ENCODE assay signal across 15 mouse cellular contexts in genomic region chr8:94950458-94950857, GRCm38 (mm10). TPM values are rescaled to one million over a fixed set of nuclear protein-coding genes. Genes with fewer than 3 reads are reported as not detected.
A peak's percentile ranks its signal among the peaks of the same experiment; 100 is the strongest.
DNase-seq lines count a peak whose midpoint lies in the region; ATAC-seq and TF ChIP-seq lines count a peak whose summit lies in the region.
"Had no signal": no experiment of that assay in that cellular context is flagged by ENCODE, and none has a peak within 500 bp of the region (broad histone marks: within the 10 kb centered on the region; RNA-seq: fewer than 3 reads in every experiment).

No protein-coding gene starts in this region.

- H3K9ac ChIP-seq in limb, embryonic 13.5 days: no peak overlapping the region
- no peak overlapping the region for H3K9ac ChIP-seq in hindbrain, embryonic 12.5 days
- no peak overlapping the region for H3K9ac ChIP-seq in hindbrain, embryonic 16.5 days (ENCODE audit: low read depth, low read length)
- H3K9ac ChIP-seq in midbrain, postnatal 0 days (replicated peaks; ENCODE audit: low read length, poor library complexity, severe bottlenecking): 0 out of 2 replicates have a peak overlapping the region, but pooled peaks have one; percentile 24
- H3K9ac ChIP-seq: heart, embryonic 12.5 days; hindbrain, embryonic 15.5 days; liver, postnatal 0 days had no signal

- TF ChIP-seq CTCF in midbrain, postnatal 0 days (IDR thresholded peaks at IDR 0.05): no peak

- H3K36me3 ChIP-seq in limb, embryonic 13.5 days: no peaks in the 10 kb centered on the region
- H3K36me3 ChIP-seq in limb, embryonic 10.5 days: no peaks in the 10 kb centered on the region
- no peaks in the 10 kb centered on the region for H3K36me3 ChIP-seq in hindbrain, embryonic 12.5 days
- no peaks in the 10 kb centered on the region for H3K36me3 ChIP-seq in hindbrain, embryonic 16.5 days (ENCODE audit: control insufficient read depth, insufficient read depth, low read length)
- H3K36me3 ChIP-seq in midbrain, postnatal 0 days (ENCODE audit: insufficient read depth, low read length): no peaks in the 10 kb centered on the region
- H3K36me3 ChIP-seq: heart, embryonic 12.5 days; hindbrain, embryonic 15.5 days had no signal

- peaks cover 5% of the 10 kb centered on the region; the same call in 1 of the 2 replicates for H3K4me1 ChIP-seq in limb, embryonic 13.5 days
- 0 out of 2 replicates have a peak, but pooled peaks cover 2% of the 10 kb centered on the region for H3K4me1 ChIP-seq in limb, embryonic 10.5 days
- 0 out of 2 replicates have a peak, but pooled peaks cover 5% of the 10 kb centered on the region for H3K4me1 ChIP-seq in hindbrain, embryonic 12.5 days
- H3K4me1 ChIP-seq in hindbrain, embryonic 16.5 days (ENCODE audit: control insufficient read depth, insufficient read depth, low read depth, low read length): no peaks in the 10 kb centered on the region
- H3K4me1 ChIP-seq in midbrain, postnatal 0 days (ENCODE audit: insufficient read depth, low read length): no peaks in the 10 kb centered on the region

- no peak overlapping the region for H3K4me3 ChIP-seq in limb, embryonic 13.5 days
- H3K4me3 ChIP-seq in limb, embryonic 10.5 days: no peak overlapping the region
- H3K4me3 ChIP-seq in hindbrain, embryonic 12.5 days: no peak overlapping the region
- H3K4me3 ChIP-seq in hindbrain, embryonic 16.5 days (ENCODE audit: low read length): no peak overlapping the region
- no peak overlapping the region for H3K4me3 ChIP-seq in midbrain, postnatal 0 days (ENCODE audit: low read depth, low read length)
- H3K4me3 ChIP-seq: heart, embryonic 12.5 days; hindbrain, embryonic 15.5 days; myocyte had no signal

- ATAC-seq in limb, embryonic 13.5 days (ENCODE audit: low FRiP score, low read depth): peak; percentile 44; the same call in 1 of the 2 replicates
- ATAC-seq in hindbrain, embryonic 12.5 days (ENCODE audit: low FRiP score): peak; percentile 47
- ATAC-seq in hindbrain, embryonic 16.5 days: peak; percentile 25; the same call in 1 of the 2 replicates
- ATAC-seq in midbrain, postnatal 0 days (ENCODE audit: low FRiP score): 0 out of 2 replicates have a peak, but pooled peaks have one; percentile 36

- WGBS in limb, embryonic 13.5 days: 80% methylated on average over 5 of the region's 5 CpGs
- WGBS in limb, embryonic 10.5 days: 76% methylated on average over 5 of the region's 5 CpGs
- 78% methylated on average over 5 of the region's 5 CpGs for WGBS in hindbrain, embryonic 12.5 days
- WGBS in hindbrain, embryonic 16.5 days: 75% methylated on average over 5 of the region's 5 CpGs
- 75% methylated on average over 5 of the region's 5 CpGs for WGBS in midbrain, postnatal 0 days

- H3K27ac ChIP-seq in limb, embryonic 13.5 days: no peak overlapping the region
- no peak overlapping the region for H3K27ac ChIP-seq in limb, embryonic 10.5 days
- no peak overlapping the region for H3K27ac ChIP-seq in hindbrain, embryonic 12.5 days
- no peak overlapping the region for H3K27ac ChIP-seq in hindbrain, embryonic 16.5 days (ENCODE audit: low read depth, low read length)
- H3K27ac ChIP-seq in midbrain, postnatal 0 days (ENCODE audit: low read depth, low read length): no peak overlapping the region
- H3K27ac ChIP-seq: hindbrain, embryonic 15.5 days; macrophage had no signal

- H3K9me3 ChIP-seq in limb, embryonic 13.5 days: no peaks in the 10 kb centered on the region
- no peaks in the 10 kb centered on the region for H3K9me3 ChIP-seq in limb, embryonic 10.5 days (replicated peaks)
- H3K9me3 ChIP-seq in hindbrain, embryonic 12.5 days (replicated peaks): no peaks in the 10 kb centered on the region
- no peaks in the 10 kb centered on the region for H3K9me3 ChIP-seq in hindbrain, embryonic 16.5 days (ENCODE audit: control insufficient read depth, low read length)
- H3K9me3 ChIP-seq in midbrain, postnatal 0 days (ENCODE audit: low read length): no peaks in the 10 kb centered on the region
- H3K9me3 ChIP-seq: heart, embryonic 12.5 days; hindbrain, embryonic 15.5 days had no signal

- H3K4me2 ChIP-seq in limb, embryonic 13.5 days (replicated peaks): no peak overlapping the region
- H3K4me2 ChIP-seq in hindbrain, embryonic 12.5 days (replicated peaks): no peak overlapping the region
- H3K4me2 ChIP-seq in hindbrain, embryonic 16.5 days (ENCODE audit: low read length): no peak overlapping the region
- H3K4me2 ChIP-seq in midbrain, postnatal 0 days (ENCODE audit: low read depth, low read length, poor library complexity, severe bottlenecking): no peak overlapping the region
- H3K4me2 ChIP-seq: heart, embryonic 12.5 days; hindbrain, embryonic 15.5 days; liver, embryonic 11.5 days had no signal

- H3K27me3 ChIP-seq in limb, embryonic 13.5 days: no peaks in the 10 kb centered on the region
- no peaks in the 10 kb centered on the region for H3K27me3 ChIP-seq in limb, embryonic 10.5 days (ENCODE audit: low read depth, poor library complexity, severe bottlenecking)
- H3K27me3 ChIP-seq in hindbrain, embryonic 12.5 days: no peaks in the 10 kb centered on the region
- no peaks in the 10 kb centered on the region for H3K27me3 ChIP-seq in hindbrain, embryonic 16.5 days (replicated peaks; ENCODE audit: control insufficient read depth, insufficient read depth, low read length)
- no peaks in the 10 kb centered on the region for H3K27me3 ChIP-seq in midbrain, postnatal 0 days (ENCODE audit: insufficient read depth, low read length)
- H3K27me3 ChIP-seq: hindbrain, embryonic 15.5 days had no signal

- no peak for DNase-seq in limb, embryonic 10.5 days (ENCODE audit: low spot score)
- DNase-seq in midbrain, postnatal 0 days (ENCODE audit: low spot score): no peak
- no peak for DNase-seq in ovary, postnatal 14 days (ENCODE audit: low spot score)
- DNase-seq in urinary bladder, adult 2 months (ENCODE audit: low spot score): no peak

RNA-seq across cellular contexts. Expression of gene Adgrg1, which starts 24.1 kb away (rescaled TPM):
- polyA plus RNA-seq in limb, embryonic 13.5 days (2015; fragmentation: Nextera tagmentation; extraction: Ambion mirVana): 7.9 and 8.7 TPM in 2 replicates
- 7.0 and 11.6 TPM in 2 replicates for polyA plus RNA-seq in limb, embryonic 10.5 days (2016; fragmentation: Nextera tagmentation; extraction: Ambion mirVana)
- 187 and 194 TPM in 2 replicates for polyA plus RNA-seq in hindbrain, embryonic 12.5 days (2016; fragmentation: Nextera tagmentation; extraction: Ambion mirVana)
- 112 and 135 TPM in 2 replicates for polyA plus RNA-seq in hindbrain, embryonic 16.5 days (2015; fragmentation: Nextera tagmentation; extraction: Ambion mirVana)
- total RNA-seq in midbrain, postnatal 0 days (2014; rRNA removed): 218 and 247 TPM in 2 replicates
- polyA plus RNA-seq in midbrain, postnatal 0 days (2015; fragmentation: Nextera tagmentation; extraction: Ambion mirVana): 114 and 125 TPM in 2 replicates
- polyA plus RNA-seq in urinary bladder, adult 2 months (2012; rRNA removed): 47.4 and 52.8 TPM in 2 replicates

RNA-seq across cellular contexts. Expression of gene Adgrg5, which starts 27.0 kb away (rescaled TPM):
- 0.10 and 0.13 TPM in 2 replicates for polyA plus RNA-seq in limb, embryonic 13.5 days (2015; fragmentation: Nextera tagmentation; extraction: Ambion mirVana)
- polyA plus RNA-seq in limb, embryonic 10.5 days (2016; fragmentation: Nextera tagmentation; extraction: Ambion mirVana): 0.18 and 0.74 TPM in 2 replicates
- 0.12 TPM in 1 of 2 replicates, not detected in the other for polyA plus RNA-seq in hindbrain, embryonic 12.5 days (2016; fragmentation: Nextera tagmentation; extraction: Ambion mirVana)
- 0.05 and 0.09 TPM in 2 replicates for polyA plus RNA-seq in hindbrain, embryonic 16.5 days (2015; fragmentation: Nextera tagmentation; extraction: Ambion mirVana)
- not detected in 2 replicates for total RNA-seq in midbrain, postnatal 0 days (2014; rRNA removed)
- polyA plus RNA-seq in midbrain, postnatal 0 days (2015; fragmentation: Nextera tagmentation; extraction: Ambion mirVana): 0.17 and 0.21 TPM in 2 replicates
- polyA plus RNA-seq in urinary bladder, adult 2 months (2012; rRNA removed): 1.4 TPM in 2 replicates
- total RNA-seq: gastrocnemius, postnatal 14 days had no signal
- polyA plus RNA-seq: limb, embryonic 11.5 days; myocyte had no signal

RNA-seq across cellular contexts. Expression of gene Ccdc102a, which starts 32.6 kb away (rescaled TPM):
- polyA plus RNA-seq in limb, embryonic 13.5 days (2015; fragmentation: Nextera tagmentation; extraction: Ambion mirVana): 46.3 and 46.6 TPM in 2 replicates
- polyA plus RNA-seq in limb, embryonic 10.5 days (2016; fragmentation: Nextera tagmentation; extraction: Ambion mirVana): 27.0 and 32.3 TPM in 2 replicates
- 30.8 and 30.9 TPM in 2 replicates for polyA plus RNA-seq in hindbrain, embryonic 12.5 days (2016; fragmentation: Nextera tagmentation; extraction: Ambion mirVana)
- polyA plus RNA-seq in hindbrain, embryonic 16.5 days (2015; fragmentation: Nextera tagmentation; extraction: Ambion mirVana): 5.7 and 6.9 TPM in 2 replicates
- 5.4 and 6.1 TPM in 2 replicates for total RNA-seq in midbrain, postnatal 0 days (2014; rRNA removed)
- 3.6 and 3.7 TPM in 2 replicates for polyA plus RNA-seq in midbrain, postnatal 0 days (2015; fragmentation: Nextera tagmentation; extraction: Ambion mirVana)
- polyA plus RNA-seq in urinary bladder, adult 2 months (2012; rRNA removed): 36.5 and 36.8 TPM in 2 replicates
